23 mouse cellular contexts compared by ENCODE assay signal in the genomic region with DNA sequence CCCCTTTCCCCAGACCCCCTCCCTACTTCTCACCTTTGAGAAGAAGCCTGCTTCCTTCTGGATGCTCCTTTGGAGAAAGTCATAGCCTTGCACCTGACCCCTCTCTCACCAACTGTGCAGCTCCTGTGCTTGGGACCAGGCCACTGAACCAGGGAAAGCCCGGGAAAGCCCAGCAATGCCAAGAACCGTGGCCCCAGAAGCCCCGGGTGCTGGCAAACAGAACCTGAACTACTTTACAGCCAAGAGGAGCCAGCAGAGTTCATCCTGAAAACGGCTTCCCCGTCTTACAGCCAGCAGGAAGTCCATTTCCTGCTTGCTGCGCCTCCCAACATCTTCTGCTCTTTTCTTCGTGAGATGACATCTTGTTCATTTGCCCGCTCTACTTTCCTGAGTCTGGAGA. TPM values are rescaled to one million over a fixed set of nuclear protein-coding genes. Genes with fewer than 3 reads are reported as not detected.
DNase-seq lines count a peak whose midpoint lies in the region; ATAC-seq lines count a peak whose summit lies in the region.
"Had no signal": no experiment of that assay in that cellular context is flagged by ENCODE, and none has a peak within 500 bp of the region (broad histone marks: within the 10 kb centered on the region; RNA-seq: fewer than 3 reads in every experiment).

No protein-coding gene starts in this region.

- WGBS in kidney, embryonic 14.5 days, result 65% methylated on average over 8 of the region's 8 CpGs

- no peaks in the 10 kb centered on the region for H3K9me3 ChIP-seq in kidney, embryonic 14.5 days (ENCODE audit: control insufficient read depth, low read length)
- H3K9me3 ChIP-seq: embryonic facial prominence, embryonic 13.5 days; embryonic facial prominence, embryonic 15.5 days; forebrain, embryonic 10.5 days; forebrain, embryonic 12.5 days had no signal

- H3K4me3 ChIP-seq in kidney, embryonic 14.5 days (ENCODE audit: low read length), result no peak overlapping the region
- H3K4me3 ChIP-seq: embryonic facial prominence, embryonic 13.5 days; embryonic facial prominence, embryonic 15.5 days; erythroblast, embryonic 14.5 days; forebrain, embryonic 10.5 days; forebrain, embryonic 12.5 days had no signal

- DNase-seq in cerebellum, postnatal 14 days, result peak; percentile 49 to 71
- no peak for DNase-seq in cerebellum, adult 18-20 months
- DNase-seq in kidney, adult 18-20 months, result no peak
- DNase-seq in left cerebral cortex, postnatal 4 days, result peak; percentile 42
- DNase-seq in left cerebral cortex, adult 8-10 months (ENCODE audit: low spot score in 2 of 2), result no peak
- DNase-seq: adrenal gland, adult 2 months; adrenal gland, postnatal 10 days; adrenal gland, postnatal 25 days; cerebellum, adult 11 months; cerebellum, adult 2 months; cerebellum, adult 9-10 months; cerebellum, postnatal 36 days; embryo, embryonic 11 days had no signal

- no peak overlapping the region for H3K4me2 ChIP-seq in kidney, embryonic 14.5 days (replicated peaks; ENCODE audit: low read depth, low read length)
- H3K4me2 ChIP-seq: embryonic facial prominence, embryonic 13.5 days; embryonic facial prominence, embryonic 15.5 days; forebrain, embryonic 12.5 days had no signal

- intact Hi-C loops in left cerebral cortex, postnatal 4 days (cut with DNase I), result no loop called here

- no peaks in the 10 kb centered on the region for H3K36me3 ChIP-seq in kidney, embryonic 14.5 days (ENCODE audit: control insufficient read depth, insufficient read depth, low read length)
- H3K36me3 ChIP-seq: embryonic facial prominence, embryonic 13.5 days; embryonic facial prominence, embryonic 15.5 days; forebrain, embryonic 10.5 days; forebrain, embryonic 12.5 days had no signal

- peaks cover 21% of the 10 kb centered on the region for H3K4me1 ChIP-seq in kidney, embryonic 14.5 days (ENCODE audit: control insufficient read depth, insufficient read depth, low read length)
- H3K4me1 ChIP-seq: embryonic facial prominence, embryonic 13.5 days; embryonic facial prominence, embryonic 15.5 days; forebrain, embryonic 12.5 days had no signal

- H3K27me3 ChIP-seq in kidney, embryonic 14.5 days (ENCODE audit: control insufficient read depth, insufficient read depth, low read length), result no peaks in the 10 kb centered on the region
- H3K27me3 ChIP-seq: embryonic facial prominence, embryonic 15.5 days had no signal

- H3K27ac ChIP-seq in kidney, embryonic 14.5 days (ENCODE audit: low read depth, low read length), result 0 out of 2 replicates have a peak overlapping the region, but pooled peaks have one; percentile 17
- H3K27ac ChIP-seq: embryonic facial prominence, embryonic 13.5 days; embryonic facial prominence, embryonic 15.5 days; forebrain, embryonic 10.5 days; forebrain, embryonic 12.5 days had no signal

- H3K9ac ChIP-seq in kidney, embryonic 14.5 days (ENCODE audit: low read depth, low read length), result no peak overlapping the region
- H3K9ac ChIP-seq: embryonic facial prominence, embryonic 13.5 days; embryonic facial prominence, embryonic 15.5 days; forebrain, embryonic 12.5 days had no signal

- no peak for ATAC-seq in kidney, embryonic 14.5 days (ENCODE audit: low FRiP score, low TSS enrichment)
- ATAC-seq: forebrain, embryonic 14.5 days; forebrain, embryonic 16.5 days had no signal

RNA-seq across cellular contexts. Expression of a gene that starts 28.6 kb away (rescaled TPM):
- polyA plus RNA-seq in kidney, embryonic 14.5 days (2014; fragmentation: Nextera tagmentation; extraction: Ambion mirVana), result 7.4 and 10.1 TPM in 2 replicates
- 100 to 1,000 TPM; 106 to 110 TPM for total RNA-seq in left cerebral cortex, postnatal 4 days (2021)
- total RNA-seq in left cerebral cortex, adult 8-10 months (2022), result 1,000 to 10,000 TPM in 2 of 4 experiments, 100 to 1,000 TPM in 2; 966 to 1,102 (median 1,006) TPM
- total RNA-seq: common myeloid progenitor, adult 5-6 weeks; MEL had no signal

RNA-seq across cellular contexts. Expression of a gene that starts 48.2 kb away (rescaled TPM):
- polyA plus RNA-seq in kidney, embryonic 14.5 days (2014; fragmentation: Nextera tagmentation; extraction: Ambion mirVana), result 16.7 and 16.9 TPM in 2 replicates
- total RNA-seq in left cerebral cortex, postnatal 4 days (2021), result 10 to 100 TPM; 35.4 to 35.8 TPM
- 10 to 100 TPM; 51.6 to 54.5 (median 52.7) TPM for total RNA-seq in left cerebral cortex, adult 8-10 months (2022)

Comparison
In these comparisons a context has a peak if more than half of its experiments do, and no peak if none do; other contexts are left out.
1. DNase-seq: peak in cerebellum, postnatal 14 days (2 of 2) and left cerebral cortex, postnatal 4 days (single experiment); none in cerebellum, adult 18-20 months (0 of 2), kidney, adult 18-20 months (single experiment) and left cerebral cortex, adult 8-10 months (0 of 2).
2. RNA of a gene that starts 28.6 kb away (total RNA-seq): 966 to 1,102 TPM in left cerebral cortex, adult 8-10 months; 106 to 110 TPM in left cerebral cortex, postnatal 4 days; every median in the first group is over 4 times any median in the second.